Mouse (Mus musculus) cerebellum, postnatal 25 days (tissue): ENCODE data around the gene Tmtc2.

Source experiments
- DNase-seq, 2 experiments: peaks; one replicate each; pipeline ENCODE4 v3.0.0; 2021; ENCODE audit warnings: mixed read lengths in 2 of 2

The Tmtc2 gene

DNA sequence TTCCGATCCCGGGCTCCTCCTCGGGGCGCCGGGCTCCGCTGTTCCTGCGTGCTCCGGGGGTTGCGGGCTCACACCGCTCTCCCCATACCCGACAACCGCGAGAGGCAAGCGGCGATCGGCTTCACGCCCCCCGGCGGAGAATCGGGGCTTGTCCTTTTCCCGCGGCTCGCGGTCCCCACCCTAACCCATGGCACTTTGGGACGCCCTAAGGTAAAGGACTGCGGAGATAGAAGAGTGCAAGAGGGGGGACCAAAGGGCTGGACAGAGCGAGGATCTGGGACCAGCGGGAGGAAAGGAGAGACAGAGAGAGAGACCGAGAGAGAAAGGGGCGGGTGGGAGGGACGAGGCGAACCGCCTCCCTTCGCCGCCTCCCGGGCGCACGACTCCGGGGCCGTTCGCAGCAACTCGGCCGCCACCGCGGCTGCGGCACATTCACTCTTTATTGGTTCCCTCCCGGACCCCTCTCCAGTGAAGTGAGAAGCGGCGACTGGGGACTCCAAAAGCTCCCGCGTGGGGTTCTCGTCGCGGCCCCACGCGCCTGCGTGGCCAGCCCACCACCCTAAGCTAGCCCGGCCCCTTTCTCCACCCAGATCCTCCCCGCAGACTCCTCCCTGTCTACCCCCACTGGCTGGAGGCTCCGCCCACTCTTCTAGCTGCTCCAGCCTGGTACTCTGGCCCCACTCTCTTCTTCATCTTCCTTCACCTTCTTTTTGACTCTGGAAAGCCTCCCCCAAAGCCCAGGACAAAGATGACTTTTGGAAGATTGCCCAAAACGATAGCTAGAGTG lies at the start of gene Tmtc2:
Gene Tmtc2, minus strand, starts transcription at position 544 of the 787 bp plus-strand sequence.
- peak; percentile 93 for DNase-seq

DNA sequence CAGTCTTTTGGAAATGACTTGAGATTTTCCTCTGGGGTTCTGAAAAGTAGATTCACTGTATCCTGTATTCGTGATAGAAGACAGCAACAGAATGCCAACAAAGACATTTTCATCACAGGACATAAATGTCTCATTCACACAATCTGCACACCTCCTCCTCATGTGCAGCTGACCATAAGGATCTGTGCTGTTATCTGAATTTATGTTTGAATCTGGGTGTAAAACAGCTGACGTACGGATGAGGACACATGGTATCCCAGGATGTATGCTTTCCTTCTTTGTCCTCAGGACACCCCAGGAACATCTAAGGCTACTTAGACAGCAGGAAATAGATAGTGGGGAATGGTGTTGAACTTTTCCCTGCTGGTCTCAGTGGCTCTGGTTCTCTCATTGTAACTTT lies 37.9 kb upstream of the Tmtc2 start:
- DNase-seq = no peak

GRCm38 (mm10) chr10:105598826-105599225 lies 24.6 kb upstream of the Tmtc2 start:
- DNase-seq = peak in 1 of 2 experiments; percentile 19

- no peak for DNase-seq
These were observed 23.0 kb upstream of the Tmtc2 start for GRCm38 (mm10) chr10:105597226-105597625.

DNA sequence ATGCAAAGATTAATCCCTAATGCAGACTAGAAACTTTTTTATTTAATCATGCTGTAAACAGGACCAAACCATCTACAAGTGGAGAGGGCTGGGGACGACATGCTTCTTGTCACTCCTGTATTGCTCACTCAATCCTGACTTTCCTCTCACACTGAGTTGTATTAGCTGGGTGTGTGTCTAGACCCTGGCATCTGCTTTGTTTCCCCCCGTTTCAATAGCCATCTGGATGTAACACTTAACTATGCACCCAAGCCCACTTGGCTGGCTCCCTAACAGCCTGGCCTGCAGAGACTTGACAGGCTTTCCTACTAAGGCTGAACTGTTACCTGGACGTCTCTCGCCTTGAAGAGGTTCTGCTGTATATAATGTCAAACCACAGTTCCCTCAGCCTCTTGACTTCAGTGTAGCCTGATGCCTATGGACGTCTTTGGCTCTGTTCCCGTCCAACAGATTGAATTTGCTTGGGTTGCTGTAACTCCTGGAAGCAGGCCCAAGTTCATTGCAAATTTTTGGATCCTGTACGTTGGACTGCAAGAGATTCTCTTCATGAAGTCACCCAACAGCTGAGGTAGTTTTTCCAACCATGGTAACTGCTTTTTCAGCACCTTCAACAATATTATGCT lies 21.3 kb upstream of the Tmtc2 start:
- peak; percentile 77 to 83 for DNase-seq

GRCm38 (mm10) chr10:105588141-105588540 lies 13.9 kb upstream of the Tmtc2 start:
- DNase-seq = no peak

- DNase-seq = no peak
These were observed 5.1 kb upstream of the Tmtc2 start for GRCm38 (mm10) chr10:105579318-105579717.

DNA sequence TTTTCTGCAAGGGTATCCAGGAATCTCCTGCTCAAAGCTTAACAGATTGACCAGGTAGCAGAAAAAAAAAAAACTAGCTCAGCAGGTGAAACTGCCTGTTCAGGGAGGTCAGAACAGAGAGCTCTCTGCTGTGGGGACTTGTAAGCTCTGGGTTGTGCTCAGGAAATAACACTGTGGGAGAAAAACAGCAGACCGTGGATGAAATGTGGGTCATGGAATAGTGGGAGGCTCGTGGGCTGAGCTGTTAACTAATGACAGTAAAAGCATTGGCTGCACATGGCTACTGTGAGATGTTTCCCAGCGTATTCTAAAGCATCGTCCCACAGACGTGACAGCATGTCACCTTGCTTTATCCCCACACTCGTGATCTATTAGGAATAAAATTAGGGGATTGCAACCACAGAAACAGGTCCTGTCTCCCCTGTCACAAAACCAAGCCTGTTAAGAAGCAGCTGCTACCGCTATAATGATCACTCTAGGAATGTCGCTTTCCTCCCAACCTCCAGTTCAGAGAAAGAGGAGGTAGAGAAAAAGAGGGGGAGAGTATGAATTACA lies 4.1 kb upstream of the Tmtc2 start:
- peak; percentile 73 for DNase-seq

GRCm38 (mm10) chr10:105574695-105575660 lies 727 bp upstream of the Tmtc2 start:
- peak; percentile 96 to 98 for DNase-seq

DNA sequence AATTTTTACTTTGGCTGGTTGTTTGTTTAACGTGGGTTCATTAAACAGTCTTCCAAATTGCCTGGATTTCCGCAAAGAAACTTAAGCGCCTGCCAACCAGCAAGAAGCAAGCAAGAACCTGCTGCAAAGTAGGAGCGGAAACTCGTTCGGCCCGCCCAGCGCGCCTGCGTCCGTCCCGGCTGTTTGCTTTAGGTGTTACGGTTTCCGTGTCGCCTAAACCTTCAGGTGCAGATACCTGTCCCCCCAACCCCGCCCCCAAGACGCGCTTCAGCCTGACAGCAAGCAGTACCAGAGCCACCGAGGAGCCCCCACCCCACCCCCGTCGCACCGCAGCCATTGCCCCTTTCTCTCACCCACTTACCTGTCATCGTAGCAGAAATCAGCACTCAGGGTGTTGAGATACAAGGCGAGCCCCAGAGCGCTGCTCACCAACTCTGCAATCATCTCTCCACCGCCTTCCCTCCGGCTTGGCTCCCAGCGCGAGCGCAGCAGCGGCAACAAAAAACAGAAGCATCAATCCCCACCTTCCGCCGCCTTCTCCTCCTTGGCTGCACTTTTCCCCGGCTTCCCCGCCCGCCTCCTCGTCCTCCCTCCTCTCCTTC lies 844 bp downstream of the Tmtc2 start:
- peak; percentile 80 to 84 for DNase-seq

DNA sequence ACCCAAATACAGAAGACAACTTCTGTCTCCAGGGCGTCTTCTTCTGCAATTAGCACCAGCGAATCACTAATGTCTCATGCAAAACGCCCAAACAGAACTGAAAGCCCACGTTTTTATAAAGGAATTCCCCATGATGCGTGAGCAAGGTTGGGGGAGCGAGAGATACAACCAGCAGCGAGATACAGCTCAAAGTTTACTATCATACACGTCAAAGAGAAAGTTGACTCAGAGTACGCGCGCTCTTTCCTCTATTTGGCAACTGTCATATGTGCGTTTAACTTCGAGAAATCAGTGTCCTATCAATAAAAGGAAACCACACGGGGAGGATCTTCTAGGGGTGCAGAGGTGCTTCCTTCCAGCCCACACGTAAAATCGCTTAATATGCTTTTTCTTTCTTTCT lies 1.4 kb downstream of the Tmtc2 start:
- DNase-seq = peak in 1 of 2 experiments; percentile 47

GRCm38 (mm10) chr10:105572301-105572700 lies 1.9 kb downstream of the Tmtc2 start:
- DNase-seq = no peak

- no peak for DNase-seq
These were observed 2.4 kb downstream of the Tmtc2 start for GRCm38 (mm10) chr10:105571831-105572230.

GRCm38 (mm10) chr10:105571019-105571418 lies 3.2 kb downstream of the Tmtc2 start:
- peak in 1 of 2 experiments; percentile 40 for DNase-seq

DNA sequence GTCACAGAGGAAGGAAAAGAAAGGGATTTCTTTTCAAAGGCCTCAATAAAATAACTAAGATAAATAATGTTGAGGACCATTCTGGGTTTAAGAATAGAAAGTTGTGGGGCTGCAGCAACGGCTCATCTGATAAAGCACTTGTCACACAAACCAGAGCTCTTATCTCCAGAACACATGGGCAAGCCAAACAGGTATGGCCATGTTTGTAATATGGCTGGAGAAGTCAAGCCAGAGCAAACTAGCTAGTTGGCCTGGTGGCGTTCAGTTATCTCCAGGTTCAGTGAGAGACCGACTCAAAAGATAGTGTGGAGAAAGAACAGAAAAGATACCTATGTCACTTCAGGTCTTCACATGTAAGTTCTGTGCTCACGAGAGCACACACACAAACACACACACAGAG lies 4.7 kb downstream of the Tmtc2 start:
- no peak for DNase-seq

DNA sequence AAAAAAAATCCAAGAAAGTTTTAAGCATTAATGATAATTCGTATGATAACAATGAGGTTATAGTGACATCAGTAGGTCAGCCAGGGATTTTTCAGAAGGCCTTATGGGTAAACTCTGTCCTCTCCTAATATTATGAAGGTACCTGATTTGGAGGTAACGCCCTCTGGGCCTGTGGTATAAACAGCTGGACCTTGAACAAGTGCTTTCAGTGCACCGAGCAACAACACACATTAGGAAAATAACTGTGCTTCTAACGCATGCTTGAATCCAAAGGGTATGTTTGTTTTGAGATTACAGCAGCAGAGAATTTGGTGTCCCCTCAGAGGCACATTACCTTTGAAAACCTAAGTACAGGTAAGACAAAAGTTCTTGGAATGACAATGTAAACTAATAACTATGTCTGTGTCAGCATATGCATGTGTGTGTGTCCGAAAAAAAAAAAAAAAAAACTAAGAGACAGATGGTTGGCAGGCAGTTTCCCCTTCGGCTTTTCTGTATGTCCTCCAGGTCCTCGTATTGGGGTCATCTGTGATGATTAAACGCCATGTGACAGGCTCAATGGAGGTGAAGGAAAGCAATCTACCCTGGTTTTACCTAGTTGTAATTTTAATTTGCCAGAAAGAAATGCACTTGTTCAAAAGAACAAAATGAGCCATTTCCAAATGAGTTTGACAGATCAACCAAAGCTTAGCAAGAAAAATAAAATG lies 6.3 kb downstream of the Tmtc2 start:
- peak; percentile 44 to 66 for DNase-seq

DNA sequence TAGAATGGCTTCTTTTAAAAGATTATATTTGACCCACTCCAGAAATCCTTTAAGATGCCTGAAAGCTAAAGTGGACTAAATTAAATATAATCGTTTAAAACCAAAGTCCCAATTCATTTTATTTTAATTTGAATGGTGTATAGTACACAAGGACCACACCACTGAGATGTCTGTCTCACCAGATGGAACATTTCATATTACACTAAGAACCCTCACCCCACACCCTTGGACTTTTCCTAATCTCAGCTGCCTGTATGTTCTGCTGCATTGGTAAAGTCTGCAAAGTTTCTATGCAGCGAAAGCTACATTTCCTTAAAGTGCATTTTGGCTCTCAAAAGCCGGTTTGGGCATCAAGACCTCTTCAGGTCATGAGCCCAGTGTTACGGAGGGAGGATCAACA lies 12.7 kb downstream of the Tmtc2 start:
- no peak for DNase-seq

- DNase-seq = peak in 1 of 2 experiments; percentile 46
These were observed 16.7 kb downstream of the Tmtc2 start for GRCm38 (mm10) chr10:105557581-105557980.

GRCm38 (mm10) chr10:105556890-105557572 lies 17.2 kb downstream of the Tmtc2 start:
- DNase-seq = no peak

DNA sequence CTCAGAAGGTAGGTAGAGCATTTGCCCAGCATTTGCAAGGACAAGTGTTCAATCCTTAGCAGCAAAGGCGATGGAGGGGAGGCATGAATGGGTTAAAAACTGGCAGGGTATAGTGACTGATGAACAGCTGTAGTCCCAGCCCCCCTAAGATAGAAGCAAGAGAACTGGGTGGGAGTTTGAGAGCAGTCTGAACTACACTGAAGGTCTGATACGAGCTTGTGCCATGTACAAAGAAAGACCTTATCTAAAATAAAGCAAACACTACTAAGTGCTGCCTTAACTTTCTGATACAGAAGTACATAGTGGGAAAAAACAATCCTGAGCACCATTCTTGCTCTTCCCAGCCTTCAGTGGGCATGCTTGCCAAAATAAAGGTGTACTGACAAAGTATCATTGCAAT lies 20.1 kb downstream of the Tmtc2 start:
- DNase-seq = no peak

- DNase-seq = no peak
These were observed 26.2 kb downstream of the Tmtc2 start for GRCm38 (mm10) chr10:105548040-105548439.
